Mouse (Mus musculus): ENCODE results near the gene Gpr68.

DNA sequence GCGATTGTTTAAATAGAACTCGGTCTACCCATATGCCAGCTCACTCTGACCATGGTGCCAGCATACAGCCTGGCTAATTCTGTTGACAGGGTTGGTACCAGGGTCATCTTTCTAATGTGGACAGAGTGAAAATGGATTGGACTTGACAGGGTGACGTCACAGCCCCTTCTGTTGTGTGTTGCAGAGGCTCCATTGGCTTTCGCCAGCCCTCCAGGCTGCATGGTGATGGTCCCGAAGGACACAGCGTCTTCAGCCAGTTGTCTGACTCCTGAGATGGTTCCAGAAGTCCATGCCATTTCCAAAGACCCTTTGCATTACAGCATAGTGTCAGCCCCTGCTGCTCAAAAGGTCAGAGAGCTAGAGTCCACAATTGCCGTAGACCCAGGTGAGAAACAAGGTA is 63.5 kb downstream of the Gpr68 start:
- TF ChIP-seq CTCF (conservative IDR thresholded peaks at IDR 0.05; ENCODE audit: low read length) (no peak), POU5F1 (IDR thresholded peaks at IDR 0.05; ENCODE audit: borderline replicate concordance, low read length) (no peak), NANOG (IDR thresholded peaks at IDR 0.05; ENCODE audit: borderline replicate concordance, low read length) (no peak)

Data from E14TG2a.4 (cell line).